Mouse (Mus musculus) spleen, adult 2 months (tissue): ENCODE measurements around the gene Ifi208.

Source experiments
- CTCF ChIP-seq: fragments of 200-500 bp; IDR thresholded peaks from 2 replicates; pipeline ENCODE4 v1.5.1; 2011; ENCODE audit warnings: mild to moderate bottlenecking, inconsistent platforms; ENCODE audit not compliant: insufficient read depth, insufficient read length, insufficient replicate concordance; ENCODE audit errors: extremely low read depth
- POLR2A ChIP-seq: fragments of 200-500 bp; IDR thresholded peaks from 2 replicates; pipeline ENCODE4 v1.6.1; 2011; ENCODE audit warnings: low read depth, low read length, inconsistent platforms

DNA sequence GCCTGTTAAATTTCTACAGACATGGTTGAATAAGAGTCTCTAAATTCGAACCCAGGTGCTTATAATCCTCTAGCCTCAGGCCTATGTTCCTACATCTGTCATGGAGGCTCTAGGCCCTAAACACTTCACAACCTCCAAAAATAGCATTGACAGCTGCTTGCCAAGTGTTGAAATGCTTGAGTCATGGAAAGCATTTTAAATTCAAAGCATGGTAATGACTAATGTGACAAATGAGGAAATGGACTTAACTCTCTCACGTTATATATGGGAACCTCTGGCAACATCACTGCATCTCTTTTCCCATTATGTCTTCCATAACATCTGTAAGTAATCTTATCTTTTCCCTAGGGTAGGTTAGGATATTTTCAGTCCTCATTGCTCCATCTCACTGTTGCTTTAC, 63.5 kb downstream of the Ifi208 start:
- TF ChIP-seq CTCF (no peak), POLR2A (no peak)
